Mouse (Mus musculus): ENCODE data around the gene Arl4d. TPM values are rescaled to one million over a fixed set of nuclear protein-coding genes. Genes with fewer than 3 reads are reported as not detected.

Gene Arl4d
- polyA plus RNA-seq, 1 experiment: 9.1 TPM

DNA sequence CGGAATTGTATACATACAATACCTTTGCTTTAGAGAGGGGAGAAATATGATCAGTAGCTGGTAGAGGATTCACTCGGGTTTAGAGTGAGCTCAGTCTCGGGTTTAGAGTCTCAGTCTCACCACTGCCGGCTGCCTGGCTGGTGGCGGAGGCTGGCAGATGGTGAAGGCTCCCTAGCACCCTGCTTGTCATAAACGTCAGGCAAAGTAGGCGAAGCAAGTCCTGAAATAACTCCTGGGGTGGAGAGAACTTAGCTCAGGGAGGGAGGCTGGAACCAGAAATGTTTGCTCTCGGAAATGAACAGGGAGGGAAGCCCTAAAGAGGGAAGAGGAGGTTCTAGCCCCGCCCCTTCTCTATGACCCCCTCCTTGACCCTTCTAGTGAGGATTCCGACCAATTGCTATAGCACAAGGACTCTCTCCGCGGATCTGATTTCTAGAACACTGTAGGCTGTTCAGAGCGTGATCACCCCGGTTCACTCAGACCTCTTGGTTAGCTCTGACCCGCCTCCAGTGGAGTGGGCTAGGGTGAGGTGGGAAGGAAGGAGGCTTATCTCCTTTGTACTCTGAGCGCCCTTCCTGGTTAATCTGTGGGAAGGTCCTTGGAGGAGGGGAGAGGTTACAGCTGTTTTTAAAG is 7.8 kb downstream of the Arl4d start:
- DNase-seq (ENCODE audit: low read depth in 1 of 2, low spot score in 2 of 2): no peak
- peak overlapping the region; percentile 18; the same call in 1 of the 2 replicates for H3K27ac ChIP-seq (ENCODE audit: insufficient read depth, low read length)
- no peaks in the 10 kb centered on the region for H3K36me3 ChIP-seq (ENCODE audit: control insufficient read depth, insufficient read depth, low read length)
- H3K27me3 ChIP-seq (ENCODE audit: control insufficient read depth, insufficient read depth, low read length): no peaks in the 10 kb centered on the region
- no peaks in the 10 kb centered on the region for H3K4me1 ChIP-seq (ENCODE audit: control insufficient read depth, insufficient read depth, insufficient read length)
- WGBS: 39% methylated on average over 16 of the region's 16 CpGs
- TF ChIP-seq POLR2A (IDR thresholded peaks at IDR 0.05; ENCODE audit: low read depth, low read length): no peak
- no peak for TF ChIP-seq CTCF (IDR thresholded peaks at IDR 0.05; ENCODE audit: extremely low read depth, insufficient read depth, insufficient read length, insufficient replicate concordance)
- H3K4me3 ChIP-seq (ENCODE audit: extremely low read depth, insufficient read depth, insufficient read length): no peak overlapping the region

DNA sequence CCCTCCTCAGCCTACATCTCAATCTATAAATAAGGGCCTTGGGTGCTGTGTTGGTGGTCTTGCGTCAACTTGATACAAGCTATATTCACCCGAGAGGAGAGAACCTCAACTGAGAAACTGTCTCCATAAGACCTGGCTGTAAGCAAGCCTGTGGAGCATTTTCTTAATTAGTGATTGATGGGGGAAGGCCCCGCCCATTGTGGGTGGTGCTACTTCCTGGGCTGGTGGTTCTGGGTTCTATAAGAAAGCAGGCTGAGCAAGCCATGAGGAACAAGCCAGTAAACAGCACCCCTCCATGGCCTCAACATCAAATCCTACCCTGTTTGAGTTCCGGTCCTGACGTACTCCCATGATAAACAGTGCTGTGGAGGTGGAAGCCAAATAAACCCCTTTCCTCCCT is 8.8 kb downstream of the Arl4d start:
- Histone ChIP-seq H3K4me1 (ENCODE audit: control insufficient read depth, insufficient read depth, insufficient read length) (peaks cover 5% of the 10 kb centered on the region; the same call in 1 of the 2 replicates), H3K36me3 (ENCODE audit: control insufficient read depth, insufficient read depth, low read length) (no peaks in the 10 kb centered on the region), H3K27ac (ENCODE audit: insufficient read depth, low read length) (no peak overlapping the region), H3K4me3 (ENCODE audit: extremely low read depth, insufficient read depth, insufficient read length) (no peak overlapping the region), H3K27me3 (ENCODE audit: control insufficient read depth, insufficient read depth, low read length) (no peaks in the 10 kb centered on the region)
- no peak for DNase-seq (ENCODE audit: low read depth in 1 of 2, low spot score in 2 of 2)
- 86% methylated on average over 5 of the region's 5 CpGs for WGBS
- no peak for TF ChIP-seq POLR2A (IDR thresholded peaks at IDR 0.05; ENCODE audit: low read depth, low read length)
- no peak for TF ChIP-seq CTCF (IDR thresholded peaks at IDR 0.05; ENCODE audit: extremely low read depth, insufficient read depth, insufficient read length, insufficient replicate concordance)

DNA sequence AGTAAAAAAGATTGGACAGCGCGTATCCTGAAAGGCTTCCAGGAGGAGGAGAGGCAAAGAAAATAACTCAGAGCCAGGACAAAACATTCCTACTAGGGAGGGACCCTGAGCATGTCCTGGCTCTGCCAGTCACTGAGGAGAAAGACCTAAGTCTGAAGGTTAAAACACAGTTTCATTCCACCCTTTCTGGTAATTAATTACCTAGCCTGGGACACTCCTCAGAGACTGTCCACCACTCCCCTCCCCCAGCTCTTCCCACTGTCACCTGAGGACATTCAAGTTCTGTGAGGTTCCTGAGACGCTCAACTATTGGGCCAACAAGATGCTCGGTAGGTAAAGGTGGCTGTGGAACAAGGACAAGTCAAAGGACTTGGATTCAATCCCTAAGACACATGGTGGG is 10.0 kb downstream of the Arl4d start:
- Histone ChIP-seq H3K27me3 (ENCODE audit: control insufficient read depth, insufficient read depth, low read length) (no peaks in the 10 kb centered on the region), H3K4me3 (ENCODE audit: extremely low read depth, insufficient read depth, insufficient read length) (no peak overlapping the region), H3K36me3 (ENCODE audit: control insufficient read depth, insufficient read depth, low read length) (no peaks in the 10 kb centered on the region), H3K27ac (ENCODE audit: insufficient read depth, low read length) (no peak overlapping the region), H3K4me1 (ENCODE audit: control insufficient read depth, insufficient read depth, insufficient read length) (peaks cover 9% of the 10 kb centered on the region; the same call in 1 of the 2 replicates)
- TF ChIP-seq POLR2A (IDR thresholded peaks at IDR 0.05; ENCODE audit: low read depth, low read length) (no peak), CTCF (IDR thresholded peaks at IDR 0.05; ENCODE audit: extremely low read depth, insufficient read depth, insufficient read length, insufficient replicate concordance) (no peak)
- no peak for DNase-seq (ENCODE audit: low read depth in 1 of 2, low spot score in 2 of 2)
- WGBS: 92% methylated on average over 4 of the region's 4 CpGs

DNA sequence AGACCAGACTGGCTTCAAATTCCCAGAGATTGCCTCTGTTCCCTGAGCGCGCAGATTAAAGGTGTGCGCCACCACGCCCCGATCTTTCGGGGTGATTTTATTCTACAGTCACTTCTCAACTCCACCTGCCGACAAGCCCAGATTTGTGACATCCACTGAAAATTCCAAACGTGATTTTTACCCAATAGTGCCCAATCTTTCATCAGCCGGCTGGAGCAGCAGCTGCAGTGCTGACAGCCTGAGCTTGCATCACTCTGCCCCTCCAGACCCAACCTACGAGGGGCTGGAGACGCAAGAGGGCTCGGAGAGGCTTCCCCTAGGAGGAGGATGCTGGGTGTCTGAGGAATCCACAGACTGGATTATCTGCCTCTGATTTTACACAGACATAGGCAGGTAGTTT is 12.3 kb downstream of the Arl4d start:
- WGBS: 88% methylated on average over 12 of the region's 12 CpGs
- no peak for DNase-seq (ENCODE audit: low read depth in 1 of 2, low spot score in 2 of 2)
- no peak for TF ChIP-seq POLR2A (IDR thresholded peaks at IDR 0.05; ENCODE audit: low read depth, low read length)
- no peak for TF ChIP-seq CTCF (IDR thresholded peaks at IDR 0.05; ENCODE audit: extremely low read depth, insufficient read depth, insufficient read length, insufficient replicate concordance)
- Histone ChIP-seq H3K27me3 (ENCODE audit: control insufficient read depth, insufficient read depth, low read length) (no peaks in the 10 kb centered on the region), H3K36me3 (ENCODE audit: control insufficient read depth, insufficient read depth, low read length) (no peaks in the 10 kb centered on the region), H3K27ac (ENCODE audit: insufficient read depth, low read length) (no peak overlapping the region), H3K4me1 (ENCODE audit: control insufficient read depth, insufficient read depth, insufficient read length) (peaks cover 9% of the 10 kb centered on the region; the same call in 1 of the 2 replicates), H3K4me3 (ENCODE audit: extremely low read depth, insufficient read depth, insufficient read length) (no peak overlapping the region)

GRCm38 (mm10) chr11:101678770-101679169 is 13.4 kb downstream of the Arl4d start:
- no peak for DNase-seq (ENCODE audit: low read depth in 1 of 2, low spot score in 2 of 2)
- Histone ChIP-seq H3K27ac (ENCODE audit: insufficient read depth, low read length) (no peak overlapping the region), H3K27me3 (ENCODE audit: control insufficient read depth, insufficient read depth, low read length) (no peaks in the 10 kb centered on the region), H3K4me3 (ENCODE audit: extremely low read depth, insufficient read depth, insufficient read length) (no peak overlapping the region), H3K4me1 (ENCODE audit: control insufficient read depth, insufficient read depth, insufficient read length) (peaks cover 9% of the 10 kb centered on the region; the same call in 1 of the 2 replicates), H3K36me3 (ENCODE audit: control insufficient read depth, insufficient read depth, low read length) (no peaks in the 10 kb centered on the region)
- TF ChIP-seq CTCF (IDR thresholded peaks at IDR 0.05; ENCODE audit: extremely low read depth, insufficient read depth, insufficient read length, insufficient replicate concordance) (no peak), POLR2A (IDR thresholded peaks at IDR 0.05; ENCODE audit: low read depth, low read length) (no peak)
- WGBS: 49% methylated on average over 5 of the region's 5 CpGs

DNA sequence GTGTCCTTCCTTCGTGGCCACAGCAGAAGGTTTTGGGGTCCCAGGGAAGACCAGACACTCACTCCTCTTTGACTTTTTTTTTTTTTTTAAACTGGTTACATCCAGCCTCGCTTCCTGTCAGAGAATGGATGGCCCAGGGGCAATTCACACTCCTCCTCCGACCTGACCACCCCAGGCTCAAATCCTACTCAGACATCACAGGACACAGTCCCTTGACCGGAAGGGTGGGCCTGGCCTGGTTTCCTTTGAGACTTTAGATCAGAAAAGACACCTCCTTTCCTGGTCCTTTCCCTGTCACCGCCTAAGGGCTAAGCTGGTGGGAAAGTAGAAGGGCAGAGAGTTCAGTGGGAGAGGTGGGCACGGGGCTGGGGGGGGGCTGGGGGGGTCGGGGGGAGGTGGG is 14.6 kb downstream of the Arl4d start:
- Histone ChIP-seq H3K4me1 (ENCODE audit: control insufficient read depth, insufficient read depth, insufficient read length) (peaks cover 9% of the 10 kb centered on the region; the same call in 1 of the 2 replicates), H3K27me3 (ENCODE audit: control insufficient read depth, insufficient read depth, low read length) (no peaks in the 10 kb centered on the region), H3K4me3 (ENCODE audit: extremely low read depth, insufficient read depth, insufficient read length) (no peak overlapping the region), H3K36me3 (ENCODE audit: control insufficient read depth, insufficient read depth, low read length) (no peaks in the 10 kb centered on the region), H3K27ac (ENCODE audit: insufficient read depth, low read length) (no peak overlapping the region)
- no peak for TF ChIP-seq POLR2A (IDR thresholded peaks at IDR 0.05; ENCODE audit: low read depth, low read length)
- TF ChIP-seq CTCF (IDR thresholded peaks at IDR 0.05; ENCODE audit: extremely low read depth, insufficient read depth, insufficient read length, insufficient replicate concordance): no peak
- WGBS: 69% methylated on average over 5 of the region's 7 CpGs
- no peak for DNase-seq (ENCODE audit: low read depth in 1 of 2, low spot score in 2 of 2)

GRCm38 (mm10) chr11:101680634-101681325 is 15.4 kb downstream of the Arl4d start:
- no peak for TF ChIP-seq POLR2A (IDR thresholded peaks at IDR 0.05; ENCODE audit: low read depth, low read length)
- no peak for TF ChIP-seq CTCF (IDR thresholded peaks at IDR 0.05; ENCODE audit: extremely low read depth, insufficient read depth, insufficient read length, insufficient replicate concordance)
- WGBS: 81% methylated on average over 3 of the region's 3 CpGs
- H3K4me3 ChIP-seq (ENCODE audit: extremely low read depth, insufficient read depth, insufficient read length): no peak overlapping the region
- peaks cover 9% of the 10 kb centered on the region; the same call in 1 of the 2 replicates for H3K4me1 ChIP-seq (ENCODE audit: control insufficient read depth, insufficient read depth, insufficient read length)
- no peak overlapping the region for H3K27ac ChIP-seq (ENCODE audit: insufficient read depth, low read length)
- no peaks in the 10 kb centered on the region for H3K27me3 ChIP-seq (ENCODE audit: control insufficient read depth, insufficient read depth, low read length)
- no peak for DNase-seq (ENCODE audit: low read depth in 1 of 2, low spot score in 2 of 2)
- no peaks in the 10 kb centered on the region for H3K36me3 ChIP-seq (ENCODE audit: control insufficient read depth, insufficient read depth, low read length)

All from spleen, adult 2 months (tissue).